Mouse (Mus musculus): ENCODE measurements around the gene Srrm2. TPM values are rescaled to one million over a fixed set of nuclear protein-coding genes. Genes with fewer than 3 reads are reported as not detected.

The Srrm2 gene
- polyA plus RNA-seq, 1 experiment from 2014 or later: 455 TPM

GRCm38 (mm10) chr17:23746311-23746710 lies 44.0 kb upstream of the Srrm2 start:
- Histone ChIP-seq H3K27ac (no peak overlapping the region), H3K4me1 (replicated peaks; ENCODE audit: control insufficient read depth, insufficient read depth, low read length) (peaks cover 20% of the 10 kb centered on the region), H3K36me3 (replicated peaks; ENCODE audit: control insufficient read depth, insufficient read depth) (peaks cover 2% of the 10 kb centered on the region), H3K27me3 (ENCODE audit: control insufficient read depth, insufficient read depth, low read length) (peaks cover 66% of the 10 kb centered on the region), H3K9ac (no peak overlapping the region), H3K9me3 (ENCODE audit: control insufficient read depth, low read length) (no peaks in the 10 kb centered on the region), H3K4me2 (replicated peaks) (peak overlapping the region; percentile 65), H3K4me3 (replicated peaks; ENCODE audit: low read length) (peak overlapping the region; percentile 35)
- DNase-seq (ENCODE audit: low spot score): no peak
- no peak for ATAC-seq (ENCODE audit: low FRiP score)
- 3% methylated on average over 12 of the region's 12 CpGs for WGBS

GRCm38 (mm10) chr17:23746767-23747166 lies 43.6 kb upstream of the Srrm2 start:
- Histone ChIP-seq H3K36me3 (replicated peaks; ENCODE audit: control insufficient read depth, insufficient read depth) (peaks cover 6% of the 10 kb centered on the region), H3K9me3 (ENCODE audit: control insufficient read depth, low read length) (no peaks in the 10 kb centered on the region), H3K4me3 (replicated peaks; ENCODE audit: low read length) (no peak overlapping the region), H3K9ac (no peak overlapping the region), H3K27me3 (ENCODE audit: control insufficient read depth, insufficient read depth, low read length) (peaks cover 61% of the 10 kb centered on the region), H3K27ac (no peak overlapping the region), H3K4me1 (replicated peaks; ENCODE audit: control insufficient read depth, insufficient read depth, low read length) (peaks cover 20% of the 10 kb centered on the region), H3K4me2 (replicated peaks) (no peak overlapping the region)
- no peak for ATAC-seq (ENCODE audit: low FRiP score)
- WGBS: 84% methylated on average over 3 of the region's 3 CpGs
- no peak for DNase-seq (ENCODE audit: low spot score)

GRCm38 (mm10) chr17:23747471-23747870 lies 42.9 kb upstream of the Srrm2 start:
- H3K36me3 ChIP-seq (replicated peaks; ENCODE audit: control insufficient read depth, insufficient read depth): peaks cover 14% of the 10 kb centered on the region
- H3K4me3 ChIP-seq (replicated peaks; ENCODE audit: low read length): no peak overlapping the region
- peaks cover 54% of the 10 kb centered on the region for H3K27me3 ChIP-seq (ENCODE audit: control insufficient read depth, insufficient read depth, low read length)
- no peak overlapping the region for H3K4me2 ChIP-seq (replicated peaks)
- 88% methylated on average over 3 of the region's 3 CpGs for WGBS
- no peak overlapping the region for H3K27ac ChIP-seq
- peaks cover 20% of the 10 kb centered on the region for H3K4me1 ChIP-seq (replicated peaks; ENCODE audit: control insufficient read depth, insufficient read depth, low read length)
- ATAC-seq (ENCODE audit: low FRiP score) (no peak), DNase-seq (ENCODE audit: low spot score) (no peak)
- H3K9me3 ChIP-seq (ENCODE audit: control insufficient read depth, low read length): no peaks in the 10 kb centered on the region
- no peak overlapping the region for H3K9ac ChIP-seq

GRCm38 (mm10) chr17:23748026-23748425 lies 42.3 kb upstream of the Srrm2 start:
- DNase-seq (ENCODE audit: low spot score): no peak
- H3K4me2 ChIP-seq (replicated peaks): no peak overlapping the region
- no peaks in the 10 kb centered on the region for H3K9me3 ChIP-seq (ENCODE audit: control insufficient read depth, low read length)
- 44% methylated on average over 6 of the region's 6 CpGs for WGBS
- H3K27ac ChIP-seq: no peak overlapping the region
- peaks cover 19% of the 10 kb centered on the region for H3K36me3 ChIP-seq (replicated peaks; ENCODE audit: control insufficient read depth, insufficient read depth)
- peaks cover 20% of the 10 kb centered on the region for H3K4me1 ChIP-seq (replicated peaks; ENCODE audit: control insufficient read depth, insufficient read depth, low read length)
- H3K9ac ChIP-seq: no peak overlapping the region
- no peak overlapping the region for H3K4me3 ChIP-seq (replicated peaks; ENCODE audit: low read length)
- peaks cover 49% of the 10 kb centered on the region for H3K27me3 ChIP-seq (ENCODE audit: control insufficient read depth, insufficient read depth, low read length)
- ATAC-seq (ENCODE audit: low FRiP score): no peak

GRCm38 (mm10) chr17:23748631-23749391 lies 41.5 kb upstream of the Srrm2 start:
- Histone ChIP-seq H3K9ac (no peak overlapping the region), H3K9me3 (ENCODE audit: control insufficient read depth, low read length) (no peaks in the 10 kb centered on the region), H3K36me3 (replicated peaks; ENCODE audit: control insufficient read depth, insufficient read depth) (peaks cover 27% of the 10 kb centered on the region), H3K4me1 (replicated peaks; ENCODE audit: control insufficient read depth, insufficient read depth, low read length) (peaks cover 20% of the 10 kb centered on the region), H3K27ac (no peak overlapping the region), H3K27me3 (ENCODE audit: control insufficient read depth, insufficient read depth, low read length) (peaks cover 41% of the 10 kb centered on the region), H3K4me3 (replicated peaks; ENCODE audit: low read length) (no peak overlapping the region), H3K4me2 (replicated peaks) (no peak overlapping the region)
- ATAC-seq (ENCODE audit: low FRiP score): no peak
- WGBS: 42% methylated on average over 10 of the region's 10 CpGs
- peak; percentile 73 for DNase-seq (ENCODE audit: low spot score)

GRCm38 (mm10) chr17:23749400-23750191 lies 40.7 kb upstream of the Srrm2 start:
- Histone ChIP-seq H3K36me3 (replicated peaks; ENCODE audit: control insufficient read depth, insufficient read depth) (peaks cover 35% of the 10 kb centered on the region), H3K27ac (no peak overlapping the region), H3K4me3 (replicated peaks; ENCODE audit: low read length) (no peak overlapping the region), H3K9me3 (ENCODE audit: control insufficient read depth, low read length) (no peaks in the 10 kb centered on the region), H3K4me1 (replicated peaks; ENCODE audit: control insufficient read depth, insufficient read depth, low read length) (peaks cover 19% of the 10 kb centered on the region), H3K4me2 (replicated peaks) (no peak overlapping the region), H3K27me3 (ENCODE audit: control insufficient read depth, insufficient read depth, low read length) (peaks cover 33% of the 10 kb centered on the region), H3K9ac (no peak overlapping the region)
- no peak for DNase-seq (ENCODE audit: low spot score)
- no peak for ATAC-seq (ENCODE audit: low FRiP score)
- whole genome bisulfite sequencing: 82% methylated on average over 11 of the region's 11 CpGs

- ATAC-seq (ENCODE audit: low FRiP score): no peak
- WGBS: 84% methylated on average over 13 of the region's 13 CpGs
- no peak overlapping the region for H3K4me3 ChIP-seq (replicated peaks; ENCODE audit: low read length)
These were observed 34.6 kb upstream of the Srrm2 start for GRCm38 (mm10) chr17:23755689-23756088.

GRCm38 (mm10) chr17:23757581-23757980 lies 32.8 kb upstream of the Srrm2 start:
- no peaks in the 10 kb centered on the region for H3K4me1 ChIP-seq (replicated peaks; ENCODE audit: control insufficient read depth, insufficient read depth, low read length)
- H3K27ac ChIP-seq: no peak overlapping the region
- 95% methylated on average over 9 of the region's 9 CpGs for WGBS
- H3K36me3 ChIP-seq (replicated peaks; ENCODE audit: control insufficient read depth, insufficient read depth): peaks cover 100% of the 10 kb centered on the region
- H3K9me3 ChIP-seq (ENCODE audit: control insufficient read depth, low read length): no peaks in the 10 kb centered on the region
- ATAC-seq (ENCODE audit: low FRiP score) (no peak), DNase-seq (ENCODE audit: low spot score) (no peak)
- no peaks in the 10 kb centered on the region for H3K27me3 ChIP-seq (ENCODE audit: control insufficient read depth, insufficient read depth, low read length)
- no peak overlapping the region for H3K4me2 ChIP-seq (replicated peaks)
- no peak overlapping the region for H3K9ac ChIP-seq
- H3K4me3 ChIP-seq (replicated peaks; ENCODE audit: low read length): no peak overlapping the region

More at GRCm38 (mm10) chr17:23755689-23756088, 34.6 kb upstream of the Srrm2 start:
- Histone ChIP-seq H3K4me1 (replicated peaks; ENCODE audit: control insufficient read depth, insufficient read depth, low read length) (no peaks in the 10 kb centered on the region), H3K36me3 (replicated peaks; ENCODE audit: control insufficient read depth, insufficient read depth) (peaks cover 96% of the 10 kb centered on the region), H3K9me3 (ENCODE audit: control insufficient read depth, low read length) (no peaks in the 10 kb centered on the region), H3K4me2 (replicated peaks) (no peak overlapping the region), H3K27me3 (ENCODE audit: control insufficient read depth, insufficient read depth, low read length) (no peaks in the 10 kb centered on the region), H3K9ac (no peak overlapping the region), H3K27ac (no peak overlapping the region)
- DNase-seq (ENCODE audit: low spot score): no peak

GRCm38 (mm10) chr17:23758801-23759200 lies 31.5 kb upstream of the Srrm2 start:
- WGBS: 62% methylated on average over 8 of the region's 8 CpGs
- DNase-seq (ENCODE audit: low spot score) (no peak), ATAC-seq (ENCODE audit: low FRiP score) (no peak)
- H3K4me3 ChIP-seq (replicated peaks; ENCODE audit: low read length): no peak overlapping the region
- H3K36me3 ChIP-seq (replicated peaks; ENCODE audit: control insufficient read depth, insufficient read depth): peaks cover 97% of the 10 kb centered on the region
- no peaks in the 10 kb centered on the region for H3K27me3 ChIP-seq (ENCODE audit: control insufficient read depth, insufficient read depth, low read length)
- no peaks in the 10 kb centered on the region for H3K4me1 ChIP-seq (replicated peaks; ENCODE audit: control insufficient read depth, insufficient read depth, low read length)
- no peaks in the 10 kb centered on the region for H3K9me3 ChIP-seq (ENCODE audit: control insufficient read depth, low read length)
- no peak overlapping the region for H3K4me2 ChIP-seq (replicated peaks)
- H3K27ac ChIP-seq: no peak overlapping the region
- H3K9ac ChIP-seq: no peak overlapping the region

Data from hindbrain, embryonic 14.5 days (tissue).